8 mouse cellular contexts compared by ENCODE assay signal in the genomic region with DNA sequence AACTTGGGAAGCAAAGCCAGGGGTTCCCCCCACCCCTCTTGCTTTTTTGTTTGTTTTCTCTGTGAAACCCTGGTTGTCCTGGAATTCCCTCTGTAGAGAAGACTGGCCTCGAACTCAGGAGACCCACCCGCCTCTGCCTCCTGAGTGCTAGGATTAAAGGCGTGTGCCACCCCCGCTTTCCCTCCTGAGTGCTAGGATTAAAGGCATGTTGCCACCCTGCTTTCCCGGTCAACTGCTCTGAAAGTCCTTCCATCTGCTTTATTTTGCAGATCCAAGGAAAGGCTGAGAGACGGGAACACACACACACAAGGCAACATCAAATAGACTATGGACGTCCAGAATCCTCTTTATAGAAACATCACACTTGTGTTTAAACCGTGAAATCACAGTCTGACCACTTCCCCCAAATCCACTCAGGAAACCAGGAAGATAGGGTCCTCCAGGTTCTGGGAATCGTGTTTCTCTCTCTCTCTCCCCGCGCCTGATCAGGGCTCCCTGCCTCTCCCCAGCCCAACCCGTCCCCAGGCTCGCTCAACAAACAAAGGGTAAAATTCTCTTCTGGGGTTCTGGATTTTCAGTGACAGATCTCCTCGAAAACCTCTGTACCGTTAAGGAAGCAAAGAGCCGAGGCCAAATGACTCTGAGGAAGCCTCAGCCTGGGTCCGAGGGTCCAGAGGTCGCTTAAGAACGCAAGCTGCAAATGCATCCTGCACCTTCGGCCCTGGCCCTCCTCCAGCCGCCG. TPM values are rescaled to one million over a fixed set of nuclear protein-coding genes. Genes with fewer than 3 reads are reported as not detected.
DNase-seq lines count a peak whose midpoint lies in the region; ATAC-seq and TF ChIP-seq lines count a peak whose summit lies in the region.

No protein-coding gene starts in this region.

- no peak for TF ChIP-seq CTCF in lung, adult 2 months (IDR thresholded peaks at IDR 0.05; ENCODE audit: insufficient read depth, low read length)
- no peak for TF ChIP-seq CTCF in hindbrain, postnatal 0 days (IDR thresholded peaks at IDR 0.05; ENCODE audit: low read depth)

- 12% methylated on average over 22 of the region's 22 CpGs for WGBS in lung, adult 2 months
- WGBS in hindbrain, postnatal 0 days = 13% methylated on average over 22 of the region's 22 CpGs
- 20% methylated on average over 22 of the region's 22 CpGs for WGBS in neural tube, embryonic 12.5 days

- no peak for TF ChIP-seq POLR2A in lung, adult 2 months (IDR thresholded peaks at IDR 0.05; ENCODE audit: borderline replicate concordance, extremely low read depth, low read depth, low read length)

- peak overlapping the region; percentile 94 for H3K4me3 ChIP-seq in lung, adult 2 months (replicated peaks; ENCODE audit: extremely low read depth, low read depth, low read length)
- peak overlapping the region; percentile 81 for H3K4me3 ChIP-seq in hindbrain, postnatal 0 days (ENCODE audit: low read length)
- H3K4me3 ChIP-seq in neural tube, embryonic 12.5 days = peak overlapping the region; percentile 82

- peak overlapping the region; percentile 73 for H3K9ac ChIP-seq in hindbrain, postnatal 0 days (replicated peaks; ENCODE audit: low read length)
- peak overlapping the region; percentile 63 for H3K9ac ChIP-seq in neural tube, embryonic 12.5 days

- peak overlapping the region; percentile 72 for H3K4me2 ChIP-seq in hindbrain, postnatal 0 days (ENCODE audit: low read depth, low read length)
- peak overlapping the region; percentile 80 for H3K4me2 ChIP-seq in neural tube, embryonic 12.5 days (replicated peaks)

- H3K4me1 ChIP-seq in lung, adult 2 months (ENCODE audit: control insufficient read depth, insufficient read depth, low read length) = peaks cover 5% of the 10 kb centered on the region
- H3K4me1 ChIP-seq in hindbrain, postnatal 0 days (ENCODE audit: insufficient read depth, low read length) = peaks cover 9% of the 10 kb centered on the region; the same call in 1 of the 2 replicates
- peaks cover 28% of the 10 kb centered on the region for H3K4me1 ChIP-seq in neural tube, embryonic 12.5 days

- H3K36me3 ChIP-seq in hindbrain, postnatal 0 days (ENCODE audit: insufficient read depth, low read length) = peaks cover 11% of the 10 kb centered on the region
- H3K36me3 ChIP-seq in neural tube, embryonic 12.5 days = peaks cover 15% of the 10 kb centered on the region

- H3K9me3 ChIP-seq in hindbrain, postnatal 0 days (ENCODE audit: low read length) = no peaks in the 10 kb centered on the region
- no peaks in the 10 kb centered on the region for H3K9me3 ChIP-seq in neural tube, embryonic 12.5 days

- no peaks in the 10 kb centered on the region for H3K27me3 ChIP-seq in hindbrain, postnatal 0 days (ENCODE audit: insufficient read depth, low read length)
- no peaks in the 10 kb centered on the region for H3K27me3 ChIP-seq in neural tube, embryonic 12.5 days (replicated peaks)

- ATAC-seq in hindbrain, postnatal 0 days = peak; percentile 57
- peak; percentile 55 for ATAC-seq in neural tube, embryonic 12.5 days (ENCODE audit: low FRiP score, low read depth)
- no peak for ATAC-seq in granulocyte monocyte progenitor cell, adult 5-6 weeks (replicated peaks; ENCODE audit: poor library complexity, severe bottlenecking)

- no peak for DNase-seq in lung, adult 2 months
- DNase-seq in lung, postnatal 10 days = no peak
- peak; percentile 36 to 38 for DNase-seq in cerebellum, postnatal 25 days
- DNase-seq in hindbrain, postnatal 0 days (ENCODE audit: low spot score) = no peak
- DNase-seq in left cerebral cortex, postnatal 14 days (ENCODE audit: low spot score in 2 of 2) = no peak
- no peak for DNase-seq in gastrocnemius, postnatal 25 days

- intact Hi-C loops in left cerebral cortex, postnatal 14 days (cut with DNase I) = loop anchor here (1.0 to 5.0 kb wide), 2 partner anchors 219 to 828 kb away; no protein-coding TSS in a partner anchor

- H3K27ac ChIP-seq in hindbrain, postnatal 0 days = peak overlapping the region; percentile 94
- peak overlapping the region; percentile 80 for H3K27ac ChIP-seq in neural tube, embryonic 12.5 days

RNA-seq across cellular contexts. Expression of a gene that starts 0.6 kb away (rescaled TPM):
- polyA plus RNA-seq in lung, adult 2 months (2012; rRNA removed) = 190 and 219 TPM in 2 replicates
- total RNA-seq in hindbrain, postnatal 0 days (2014; rRNA removed) = 416 and 422 TPM in 2 replicates
- polyA plus RNA-seq in hindbrain, postnatal 0 days (2015; fragmentation: Nextera tagmentation; extraction: Ambion mirVana) = 308 and 349 TPM in 2 replicates
- polyA plus RNA-seq in neural tube, embryonic 12.5 days (2016; fragmentation: Nextera tagmentation; extraction: Ambion mirVana) = 124 and 133 TPM in 2 replicates
- total RNA-seq in left cerebral cortex, postnatal 14 days (2021) = 1,000 to 10,000 TPM; 1,316 to 1,477 TPM
- total RNA-seq in gastrocnemius, postnatal 25 days (2021) = 100 to 1,000 TPM; 232 to 471 TPM
- total RNA-seq in granulocyte monocyte progenitor cell, adult 5-6 weeks (2014; fragmentation: Nextera tagmentation) = 60.4 and 67.3 TPM in 2 replicates
- total RNA-seq in granulocyte monocyte progenitor cell, adult 5-6 weeks (2017) = 50.7 and 59.0 TPM in 2 replicates

RNA-seq across cellular contexts. Expression of a gene that starts 0.9 kb away (rescaled TPM):
- 0.43 and 0.44 TPM in 2 replicates for polyA plus RNA-seq in lung, adult 2 months (2012; rRNA removed)
- total RNA-seq in hindbrain, postnatal 0 days (2014; rRNA removed) = 0.72 and 1.6 TPM in 2 replicates
- 1.4 and 1.6 TPM in 2 replicates for polyA plus RNA-seq in hindbrain, postnatal 0 days (2015; fragmentation: Nextera tagmentation; extraction: Ambion mirVana)
- 0.54 and 0.66 TPM in 2 replicates for polyA plus RNA-seq in neural tube, embryonic 12.5 days (2016; fragmentation: Nextera tagmentation; extraction: Ambion mirVana)
- total RNA-seq in left cerebral cortex, postnatal 14 days (2021) = 1 to 10 TPM; 3.3 to 3.4 TPM
- total RNA-seq in gastrocnemius, postnatal 25 days (2021) = 1 to 10 TPM; 1.6 to 2.3 TPM
- 0.11 TPM in 1 of 2 replicates, not detected in the other for total RNA-seq in granulocyte monocyte progenitor cell, adult 5-6 weeks (2014; fragmentation: Nextera tagmentation)
- not detected in 2 replicates for total RNA-seq in granulocyte monocyte progenitor cell, adult 5-6 weeks (2017)

RNA-seq across cellular contexts. Expression of a gene that starts 7.6 kb away (rescaled TPM):
- polyA plus RNA-seq in lung, adult 2 months (2012; rRNA removed) = not detected in 2 replicates
- total RNA-seq in hindbrain, postnatal 0 days (2014; rRNA removed) = not detected in 2 replicates
- polyA plus RNA-seq in hindbrain, postnatal 0 days (2015; fragmentation: Nextera tagmentation; extraction: Ambion mirVana) = not detected in 2 replicates
- polyA plus RNA-seq in neural tube, embryonic 12.5 days (2016; fragmentation: Nextera tagmentation; extraction: Ambion mirVana) = not detected in 2 replicates
- total RNA-seq in left cerebral cortex, postnatal 14 days (2021) = not detected
- total RNA-seq in gastrocnemius, postnatal 25 days (2021) = not detected
- total RNA-seq in granulocyte monocyte progenitor cell, adult 5-6 weeks (2014; fragmentation: Nextera tagmentation) = not detected in 2 replicates
- total RNA-seq in granulocyte monocyte progenitor cell, adult 5-6 weeks (2017) = not detected in 2 replicates

RNA-seq across cellular contexts. Expression of a gene that starts 25.0 kb away (rescaled TPM):
- not detected in 2 replicates for polyA plus RNA-seq in lung, adult 2 months (2012; rRNA removed)
- not detected in 2 replicates for total RNA-seq in hindbrain, postnatal 0 days (2014; rRNA removed)
- polyA plus RNA-seq in hindbrain, postnatal 0 days (2015; fragmentation: Nextera tagmentation; extraction: Ambion mirVana) = 0.11 and 0.23 TPM in 2 replicates
- polyA plus RNA-seq in neural tube, embryonic 12.5 days (2016; fragmentation: Nextera tagmentation; extraction: Ambion mirVana) = 0.17 and 0.33 TPM in 2 replicates
- not detected for total RNA-seq in left cerebral cortex, postnatal 14 days (2021)
- not detected for total RNA-seq in gastrocnemius, postnatal 25 days (2021)
- total RNA-seq in granulocyte monocyte progenitor cell, adult 5-6 weeks (2014; fragmentation: Nextera tagmentation) = not detected in 2 replicates
- not detected in 2 replicates for total RNA-seq in granulocyte monocyte progenitor cell, adult 5-6 weeks (2017)

RNA-seq across cellular contexts. Expression of a gene that starts 55.2 kb away (rescaled TPM):
- 0.08 and 0.25 TPM in 2 replicates for polyA plus RNA-seq in lung, adult 2 months (2012; rRNA removed)
- total RNA-seq in hindbrain, postnatal 0 days (2014; rRNA removed) = 0.14 and 0.37 TPM in 2 replicates
- polyA plus RNA-seq in hindbrain, postnatal 0 days (2015; fragmentation: Nextera tagmentation; extraction: Ambion mirVana) = 0.31 and 0.37 TPM in 2 replicates
- polyA plus RNA-seq in neural tube, embryonic 12.5 days (2016; fragmentation: Nextera tagmentation; extraction: Ambion mirVana) = 0.11 TPM in 1 of 2 replicates, not detected in the other
- total RNA-seq in left cerebral cortex, postnatal 14 days (2021) = 1 to 10 TPM in 1 of 2 experiments, under 1 TPM in 1; 0.92 to 1.2 TPM
- not detected for total RNA-seq in gastrocnemius, postnatal 25 days (2021)
- total RNA-seq in granulocyte monocyte progenitor cell, adult 5-6 weeks (2014; fragmentation: Nextera tagmentation) = not detected in 2 replicates
- not detected in 2 replicates for total RNA-seq in granulocyte monocyte progenitor cell, adult 5-6 weeks (2017)

Comparison
In these comparisons a context has a peak if more than half of its experiments do, and no peak if none do; other contexts are left out.
1. DNase-seq: peak in cerebellum, postnatal 25 days (2 of 2); none in lung, adult 2 months (single experiment), lung, postnatal 10 days (single experiment), hindbrain, postnatal 0 days (single experiment), left cerebral cortex, postnatal 14 days (0 of 2) and gastrocnemius, postnatal 25 days (single experiment).
2. Peak in every context shown above with its lines, with median percentiles within 50 percentile points of each other: H3K4me3 ChIP-seq.